In genomic region chr7:132793467-132793866, GRCm38 (mm10) we compare ENCODE assay signal across 11 mouse cellular contexts. TPM values are rescaled to one million over a fixed set of nuclear protein-coding genes. Genes with fewer than 3 reads are reported as not detected.
DNase-seq lines count a peak whose midpoint lies in the region; ATAC-seq and TF ChIP-seq lines count a peak whose summit lies in the region.
"Had no signal": no experiment of that assay in that cellular context is flagged by ENCODE, and none has a peak within 500 bp of the region (broad histone marks: within the 10 kb centered on the region; RNA-seq: fewer than 3 reads in every experiment).

No protein-coding gene starts in this region.

- WGBS in heart, postnatal 0 days = 57% methylated on average over 6 of the region's 6 CpGs
- 57% methylated on average over 6 of the region's 6 CpGs for WGBS in liver, postnatal 0 days (ENCODE audit: insufficient replicate concordance)

- ATAC-seq in heart, postnatal 0 days (ENCODE audit: insufficient read depth, low read depth) = peak; percentile 53
- 0 out of 2 replicates have a peak, but pooled peaks have one; percentile 21 for ATAC-seq in liver, postnatal 0 days

- peaks cover 27% of the 10 kb centered on the region for H3K4me1 ChIP-seq in heart, postnatal 0 days (ENCODE audit: control insufficient read depth, insufficient read depth)
- H3K4me1 ChIP-seq in liver, postnatal 0 days (ENCODE audit: insufficient read depth) = peaks cover 7% of the 10 kb centered on the region
- peaks cover 25% of the 10 kb centered on the region for H3K4me1 ChIP-seq in cortical plate, adult 2 months (ENCODE audit: control insufficient read depth, insufficient read depth, low read length)

- no peak overlapping the region for H3K4me3 ChIP-seq in heart, postnatal 0 days (ENCODE audit: low read depth, low read length)
- H3K4me3 ChIP-seq in liver, postnatal 0 days (ENCODE audit: low read depth, low read length) = no peak overlapping the region
- no peak overlapping the region for H3K4me3 ChIP-seq in cortical plate, adult 2 months (ENCODE audit: insufficient read depth, low read length)
- H3K4me3 ChIP-seq: erythroblast, embryonic 14.5 days; myocyte had no signal

- no peak for TF ChIP-seq CTCF in heart, postnatal 0 days (IDR thresholded peaks at IDR 0.05; ENCODE audit: low read depth)
- TF ChIP-seq CTCF in liver, postnatal 0 days (IDR thresholded peaks at IDR 0.05; ENCODE audit: low read depth) = no peak
- no peak for TF ChIP-seq CTCF in cortical plate, adult 2 months (IDR thresholded peaks at IDR 0.05; ENCODE audit: extremely low read depth, insufficient read depth, low read length)

- no peaks in the 10 kb centered on the region for H3K36me3 ChIP-seq in heart, postnatal 0 days (replicated peaks; ENCODE audit: control insufficient read depth, insufficient read depth, low read length)
- no peaks in the 10 kb centered on the region; the same call in 1 of the 2 replicates for H3K36me3 ChIP-seq in liver, postnatal 0 days (replicated peaks; ENCODE audit: insufficient read depth, low read length)

- TF ChIP-seq POLR2A in cortical plate, adult 2 months (IDR thresholded peaks at IDR 0.05; ENCODE audit: extremely low read depth, insufficient read depth, low read length) = no peak

- TF ChIP-seq EP300 in heart, postnatal 0 days (IDR thresholded peaks at IDR 0.05; ENCODE audit: low read depth) = no peak
- no peak for TF ChIP-seq EP300 in liver, postnatal 0 days (IDR thresholded peaks at IDR 0.05; ENCODE audit: low read depth)

- H3K27ac ChIP-seq in heart, postnatal 0 days (ENCODE audit: low read depth) = no peak overlapping the region
- no peak overlapping the region for H3K27ac ChIP-seq in liver, postnatal 0 days (ENCODE audit: low read depth)
- peak overlapping the region; percentile 83 for H3K27ac ChIP-seq in cortical plate, adult 2 months (ENCODE audit: insufficient read depth, low read length)

- H3K9ac ChIP-seq in heart, postnatal 0 days (replicated peaks; ENCODE audit: low read depth, low read length) = no peak overlapping the region
- no peak overlapping the region for H3K9ac ChIP-seq in liver, postnatal 0 days (replicated peaks)

- no peaks in the 10 kb centered on the region for H3K27me3 ChIP-seq in heart, postnatal 0 days (ENCODE audit: control insufficient read depth, insufficient read depth, low read length)
- H3K27me3 ChIP-seq in liver, postnatal 0 days (ENCODE audit: insufficient read depth, low read length) = no peaks in the 10 kb centered on the region

- H3K4me2 ChIP-seq in heart, postnatal 0 days (ENCODE audit: low read depth, low read length) = no peak overlapping the region
- H3K4me2 ChIP-seq in liver, postnatal 0 days (ENCODE audit: low read depth, low read length) = no peak overlapping the region

- H3K9me3 ChIP-seq in heart, postnatal 0 days (replicated peaks; ENCODE audit: control insufficient read depth, low read length) = no peaks in the 10 kb centered on the region
- no peaks in the 10 kb centered on the region for H3K9me3 ChIP-seq in liver, postnatal 0 days (ENCODE audit: low read length)

- no peak for DNase-seq in heart, postnatal 0 days (ENCODE audit: low spot score)
- DNase-seq in heart, adult 8-10 months (ENCODE audit: low spot score) = no peak
- DNase-seq in liver, postnatal 0 days = no peak
- DNase-seq in liver = no peak
- DNase-seq in lung, postnatal 36 days = peak; percentile 72
- DNase-seq in embryo, embryonic 11 days = no peak
- DNase-seq: heart, postnatal 14 days; thymus, postnatal 36 days had no signal

RNA-seq across cellular contexts. Expression of gene Fam53b, which starts 20.2 kb away (rescaled TPM):
- 18.6 and 28.6 TPM in 2 replicates for total RNA-seq in heart, postnatal 0 days (2014; rRNA removed; ENCODE audit: low replicate concordance)
- polyA plus RNA-seq in heart, postnatal 0 days (2015; fragmentation: Nextera tagmentation; extraction: Ambion mirVana) = 11.4 and 13.1 TPM in 2 replicates
- 10 to 100 TPM; 24.0 to 31.3 (median 26.9) TPM for total RNA-seq in heart, adult 8-10 months (2022)
- polyA plus RNA-seq in liver, postnatal 0 days (2015; fragmentation: Nextera tagmentation; extraction: Ambion mirVana) = 15.2 and 17.2 TPM in 2 replicates
- polyA plus RNA-seq in cortical plate, adult 2 months (2012; rRNA removed) = 21.4 and 21.9 TPM in 2 replicates

RNA-seq across cellular contexts. Expression of gene Eef1akmt2, which starts 59.0 kb away (rescaled TPM):
- 21.1 and 22.7 TPM in 2 replicates for total RNA-seq in heart, postnatal 0 days (2014; rRNA removed; ENCODE audit: low replicate concordance)
- polyA plus RNA-seq in heart, postnatal 0 days (2015; fragmentation: Nextera tagmentation; extraction: Ambion mirVana) = 29.2 and 32.5 TPM in 2 replicates
- 10 to 100 TPM in 2 of 4 experiments, 1 to 10 TPM in 2; 6.2 to 10.0 (median 8.4) TPM for total RNA-seq in heart, adult 8-10 months (2022)
- 14.1 and 15.0 TPM in 2 replicates for polyA plus RNA-seq in liver, postnatal 0 days (2015; fragmentation: Nextera tagmentation; extraction: Ambion mirVana)
- 34.7 and 36.9 TPM in 2 replicates for polyA plus RNA-seq in cortical plate, adult 2 months (2012; rRNA removed)
